Mouse (Mus musculus) MEL (cell line): ENCODE measurements around the gene Aspg. TPM values are rescaled to one million over a fixed set of nuclear protein-coding genes. Genes with fewer than 3 reads are reported as not detected.

Experiments
- DNase-seq: peaks from one replicate; pipeline ENCODE4 v3.0.0; 2011; ENCODE audit warnings: low read depth, low spot score
- H3K27ac ChIP-seq: 2 replicates; pipeline ENCODE4 v1.5.1; 2012; ENCODE audit warnings: low read depth, mild to moderate bottlenecking, control low read depth, low read length, moderate library complexity; ENCODE audit not compliant: control insufficient read depth
- H3K27me3 ChIP-seq, 2 experiments: fragments of 150-350 bp in 1 of 2; sonication (generic) in 1 of 2; 2 replicates each; pipeline ENCODE4 v1.6.1; 2012; ENCODE audit warnings: low read length in 2 of 2, mild to moderate bottlenecking in 2 of 2, improper control_type of control experiment in 1 of 2, moderate library complexity in 1 of 2; ENCODE audit not compliant: insufficient read depth in 2 of 2, control insufficient read depth in 1 of 2
- H3K36me3 ChIP-seq, 2 experiments: 2 replicates each; pipeline ENCODE4 v1.6.1; 2012 to 2014; ENCODE audit warnings: low read length in 2 of 2, improper control_type of control experiment in 1 of 2, inconsistent platforms in 1 of 2, mild to moderate bottlenecking in 1 of 2; ENCODE audit not compliant: insufficient read depth in 2 of 2, control insufficient read depth in 1 of 2
- H3K4me1 ChIP-seq, 2 experiments: fragments of 150-350 bp in 1 of 2; sonication (generic) in 1 of 2; 2 replicates each; pipeline ENCODE4 v1.6.1; 2012; ENCODE audit warnings: low read length in 2 of 2, improper control_type of control experiment in 1 of 2, mild to moderate bottlenecking in 1 of 2; ENCODE audit not compliant: insufficient read depth in 2 of 2, control insufficient read depth in 1 of 2
- H3K4me3 ChIP-seq, 2 experiments: fragments of 150-350 bp in 1 of 2; sonication (generic) in 1 of 2; 2 replicates each; pipeline ENCODE4 v1.5.1; 2012; ENCODE audit warnings: low read depth in 2 of 2, low read length in 2 of 2, mild to moderate bottlenecking in 2 of 2, moderate library complexity in 2 of 2, control low read depth in 1 of 2, improper control_type of control experiment in 1 of 2; ENCODE audit not compliant: control insufficient read depth in 1 of 2, insufficient read depth in 1 of 2
- H3K79me2 ChIP-seq: 2 replicates; pipeline ENCODE4 v1.6.1; 2012; ENCODE audit warnings: mild to moderate bottlenecking, low read length, moderate library complexity; ENCODE audit not compliant: control insufficient read depth, poor library complexity, insufficient read depth
- H3K9ac ChIP-seq: 2 replicates; pipeline ENCODE4 v1.6.1; 2012; ENCODE audit warnings: low read depth, mild to moderate bottlenecking, control low read depth, low read length, moderate library complexity; ENCODE audit not compliant: control insufficient read depth, poor library complexity, severe bottlenecking
- H3K9me3 ChIP-seq: fragments of 150-350 bp; sonication (generic); replicated peaks from 2 replicates; pipeline ENCODE4 v1.6.1; 2012; ENCODE audit warnings: mild to moderate bottlenecking, low read length, improper control_type of control experiment, moderate library complexity; ENCODE audit not compliant: insufficient read depth
- CTCF ChIP-seq, 3 experiments: IDR thresholded peaks in 2 of 3; conservative IDR thresholded peaks in 1 of 3; 2 replicates each; pipeline ENCODE4 v1.5.1; 2011 to 2012; ENCODE audit warnings: low read length in 3 of 3, low read depth in 2 of 3, mild to moderate bottlenecking in 2 of 3, improper control_type of control experiment in 1 of 3, inconsistent platforms in 1 of 3, mixed read lengths in 1 of 3, moderate library complexity in 1 of 3; ENCODE audit not compliant: control insufficient read depth in 1 of 3, insufficient read depth in 1 of 3, poor library complexity in 1 of 3, severe bottlenecking in 1 of 3
- E2F4 ChIP-seq: IDR thresholded peaks from 2 replicates; pipeline ENCODE4 v1.6.1; 2011; ENCODE audit warnings: low read depth, low read length, improper control_type of control experiment, borderline replicate concordance
- EP300 ChIP-seq, 2 experiments: IDR thresholded peaks; 2 replicates each; pipeline ENCODE4 v1.6.1; 2011; ENCODE audit warnings: improper control_type of control experiment in 2 of 2, low read length in 2 of 2, low read depth in 1 of 2, mild to moderate bottlenecking in 1 of 2
- GABPA ChIP-seq: IDR thresholded peaks from 2 replicates; pipeline ENCODE4 v1.6.1; 2012; ENCODE audit warnings: low read depth, mild to moderate bottlenecking, inconsistent platforms, low read length, improper control_type of control experiment, moderate library complexity
- HCFC1 ChIP-seq: IDR thresholded peaks from 2 replicates; pipeline ENCODE4 v1.6.1; 2012; ENCODE audit warnings: low read depth, mild to moderate bottlenecking, inconsistent platforms, low read length, improper control_type of control experiment, moderate library complexity
- MAX ChIP-seq: IDR thresholded peaks from 2 replicates; pipeline ENCODE4 v1.6.1; 2011; ENCODE audit warnings: low read length, improper control_type of control experiment
- MAZ ChIP-seq: IDR thresholded peaks from 2 replicates; pipeline ENCODE4 v1.6.1; 2012; ENCODE audit warnings: low read depth, mild to moderate bottlenecking, inconsistent platforms, low read length, improper control_type of control experiment
- MYC ChIP-seq: IDR thresholded peaks from 2 replicates; pipeline ENCODE4 v1.6.1; 2011; ENCODE audit warnings: low read depth, mild to moderate bottlenecking, low read length, improper control_type of control experiment, moderate library complexity
- NRF1 ChIP-seq: IDR thresholded peaks from 2 replicates; pipeline ENCODE4 v1.6.1; 2014; ENCODE audit warnings: low read depth, mild to moderate bottlenecking, inconsistent platforms, low read length, improper control_type of control experiment, moderate library complexity; ENCODE audit not compliant: poor library complexity, insufficient read depth, severe bottlenecking
- POLR2AphosphoS2 ChIP-seq: IDR thresholded peaks from 2 replicates; pipeline ENCODE4 v1.6.1; 2011; ENCODE audit warnings: low read length, improper control_type of control experiment
- RAD21 ChIP-seq: IDR thresholded peaks from 2 replicates; pipeline ENCODE4 v1.6.1; 2011; ENCODE audit warnings: mild to moderate bottlenecking, low read depth, low read length, improper control_type of control experiment
- SMC3 ChIP-seq: IDR thresholded peaks from 2 replicates; pipeline ENCODE4 v1.6.1; 2011; ENCODE audit warnings: low read depth, low read length, improper control_type of control experiment
- TBP ChIP-seq: IDR thresholded peaks from 2 replicates; pipeline ENCODE4 v1.8.0; 2011; ENCODE audit warnings: low read depth, low read length, improper control_type of control experiment
- TCF12 ChIP-seq: IDR thresholded peaks from 2 replicates; pipeline ENCODE4 v1.6.1; 2014; ENCODE audit warnings: low read depth, mild to moderate bottlenecking, inconsistent platforms, low read length, improper control_type of control experiment, moderate library complexity
- UBTF ChIP-seq: IDR thresholded peaks from 2 replicates; pipeline ENCODE4 v1.6.1; 2012; ENCODE audit warnings: low read depth, mild to moderate bottlenecking, inconsistent platforms, low read length, improper control_type of control experiment, moderate library complexity, borderline replicate concordance; ENCODE audit not compliant: insufficient read depth
- USF1 ChIP-seq: IDR thresholded peaks from 2 replicates; pipeline ENCODE4 v1.6.1; 2014; ENCODE audit warnings: low read depth, mild to moderate bottlenecking, inconsistent platforms, low read length, improper control_type of control experiment, moderate library complexity
- USF2 ChIP-seq, 2 experiments: IDR thresholded peaks; 2 replicates each; pipeline ENCODE4 v1.6.1; 2011 to 2012; ENCODE audit warnings: improper control_type of control experiment in 2 of 2, low read length in 2 of 2, borderline replicate concordance in 1 of 2, inconsistent platforms in 1 of 2, low read depth in 1 of 2, mild to moderate bottlenecking in 1 of 2; ENCODE audit not compliant: insufficient read depth in 1 of 2
- ZC3H11A ChIP-seq: IDR thresholded peaks from 2 replicates; pipeline ENCODE4 v1.6.1; 2012; ENCODE audit warnings: low read depth, mild to moderate bottlenecking, inconsistent platforms, low read length, improper control_type of control experiment
- ZNF384 ChIP-seq: IDR thresholded peaks from 2 replicates; pipeline ENCODE4 v1.6.1; 2012; ENCODE audit warnings: low read depth, mild to moderate bottlenecking, inconsistent platforms, low read length, improper control_type of control experiment
- polyA plus RNA-seq, 2 experiments: library from polyadenylated mRNA; stranded (reverse) in 1 of 2; unstranded in 1 of 2; fragments of >175 nt in 1 of 2; fragments of >200 nt in 1 of 2; gene quantifications; 2 replicates each; pipeline versions ENCODE4 v1.2.1 to v1.2.4; 2012; ENCODE audit warnings: low replicate concordance in 2 of 2, low read depth in 1 of 2; ENCODE audit not compliant: insufficient read length in 2 of 2, insufficient read depth in 1 of 2, missing spikeins in 1 of 2
- total RNA-seq: library from RNA; depleted of rRNA; stranded (reverse); fragments of 300-350 nt; gene quantifications from 2 replicates; pipeline ENCODE4 v1.2.3, GENCODE M21; 2012

The Aspg gene
- total and polyA plus RNA-seq, 3 experiments = not detected

- no peaks in the 10 kb centered on the region for H3K36me3 ChIP-seq
- DNase-seq = peak; percentile 80
- no peaks in the 10 kb centered on the region for H3K79me2 ChIP-seq
- no peak overlapping the region for H3K9ac ChIP-seq
- no peaks in the 10 kb centered on the region for H3K4me1 ChIP-seq
- TF ChIP-seq MAZ = no peak
- TF ChIP-seq SMC3 = peak; percentile 93
- no peak for TF ChIP-seq USF2 (IDR thresholded peaks at IDR 0.05; ENCODE audit: borderline replicate concordance in 1 of 2, insufficient read depth in 1 of 2, low read depth in 1 of 2, low read length in 2 of 2)
- no peak for TF ChIP-seq HCFC1
- TF ChIP-seq CTCF (IDR thresholded peaks at IDR 0.05 in 2 of 3, conservative IDR thresholded peaks at IDR 0.05 in 1 of 3; ENCODE audit: control insufficient read depth in 1 of 3, insufficient read depth in 1 of 3, low read depth in 2 of 3, low read length in 3 of 3, poor library complexity in 1 of 3, severe bottlenecking in 1 of 3) = peak in 1 of 3 experiments; percentile 93; a peak in 2 of 6 replicates
- peak; percentile 86 for TF ChIP-seq RAD21
- TF ChIP-seq ZNF384 = no peak
- TF ChIP-seq ZC3H11A = peak; percentile 80
- no peak overlapping the region for H3K4me3 ChIP-seq
- H3K27ac ChIP-seq = no peak overlapping the region
- no peaks in the 10 kb centered on the region for H3K27me3 ChIP-seq
- no peaks in the 10 kb centered on the region; the same call in 1 of the 2 replicates for H3K9me3 ChIP-seq
Observed at GRCm38 (mm10) chr12:112113710-112114109, 7.2 kb downstream of the Aspg start.

- DNase-seq = no peak
- Histone ChIP-seq H3K27me3 (no peaks in the 10 kb centered on the region), H3K27ac (no peak overlapping the region), H3K4me3 (no peak overlapping the region), H3K9ac (no peak overlapping the region), H3K4me1 (no peaks in the 10 kb centered on the region), H3K79me2 (no peaks in the 10 kb centered on the region), H3K9me3 (peaks cover 2% of the 10 kb centered on the region; the same call in 1 of the 2 replicates), H3K36me3 (no peaks in the 10 kb centered on the region)
- no peak for TF ChIP-seq GABPA
- TF ChIP-seq NRF1 = no peak
- TF ChIP-seq E2F4 = no peak
- TF ChIP-seq TBP = no peak
- no peak for TF ChIP-seq MYC
- TF ChIP-seq ZC3H11A = no peak
- no peak for TF ChIP-seq MAX
- TF ChIP-seq USF1 = no peak
Observed at GRCm38 (mm10) chr12:112117006-112117405, 10.5 kb downstream of the Aspg start.

- Histone ChIP-seq H3K9ac (no peak overlapping the region), H3K36me3 (no peaks in the 10 kb centered on the region), H3K9me3 (peaks cover 2% of the 10 kb centered on the region; the same call in 1 of the 2 replicates), H3K27ac (no peak overlapping the region), H3K27me3 (no peaks in the 10 kb centered on the region), H3K4me3 (no peak overlapping the region), H3K79me2 (no peaks in the 10 kb centered on the region), H3K4me1 (no peaks in the 10 kb centered on the region)
- no peak for TF ChIP-seq TCF12
- no peak for TF ChIP-seq UBTF
- TF ChIP-seq CTCF (IDR thresholded peaks at IDR 0.05 in 2 of 3, conservative IDR thresholded peaks at IDR 0.05 in 1 of 3; ENCODE audit: control insufficient read depth in 1 of 3, insufficient read depth in 1 of 3, low read depth in 2 of 3, low read length in 3 of 3, poor library complexity in 1 of 3, severe bottlenecking in 1 of 3) = no peak
- TF ChIP-seq EP300 (IDR thresholded peaks at IDR 0.05; ENCODE audit: low read depth in 1 of 2, low read length in 2 of 2) = no peak
- no peak for TF ChIP-seq USF2 (IDR thresholded peaks at IDR 0.05; ENCODE audit: borderline replicate concordance in 1 of 2, insufficient read depth in 1 of 2, low read depth in 1 of 2, low read length in 2 of 2)
- no peak for TF ChIP-seq SMC3
- TF ChIP-seq POLR2AphosphoS2 = no peak
- TF ChIP-seq, all 39 proteins: peak for 0
- no peak for DNase-seq
Observed at GRCm38 (mm10) chr12:112117649-112118048, 11.2 kb downstream of the Aspg start.
